Mouse (Mus musculus) inflammation-experienced regulatory T-cells, adult 6 months (primary cell): ENCODE results near the gene Zbtb43. TPM values are rescaled to one million over a fixed set of nuclear protein-coding genes. Genes with fewer than 3 reads are reported as not detected.

Source experiments
- ATAC-seq: one replicate; pipeline ENCODE4 v1.8.0; 2017
- polyA plus RNA-seq, 3 experiments: library from polyadenylated mRNA; unstranded; fragments of 100-300 nt; shearing (Covaris generic); gene quantifications; one replicate each; pipeline ENCODE4 v1.2.1; 2017

Gene Zbtb43
- polyA plus RNA-seq, 3 experiments from 2014 or later, result 14.6 to 23.4 (median 15.2) TPM

DNA sequence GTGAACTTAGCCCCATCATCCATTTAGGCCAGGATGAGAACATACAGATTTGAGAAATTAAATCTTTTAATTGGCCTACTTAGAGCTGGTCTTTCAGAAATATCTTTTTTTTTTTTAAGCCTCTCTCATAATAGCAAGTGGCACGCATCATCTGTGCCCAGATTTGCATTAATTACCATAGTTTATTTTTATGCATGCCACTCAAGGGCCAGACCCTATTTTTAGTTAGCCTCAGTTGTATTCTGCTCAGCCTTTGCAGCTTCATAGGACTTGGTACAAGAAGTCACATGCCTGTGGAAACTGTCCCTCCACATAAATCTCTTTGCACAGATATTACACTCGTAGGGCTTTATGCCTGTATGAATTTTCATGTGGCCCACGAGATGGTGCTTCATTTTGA is 14.9 kb downstream of the Zbtb43 start:
- no peak for ATAC-seq

DNA sequence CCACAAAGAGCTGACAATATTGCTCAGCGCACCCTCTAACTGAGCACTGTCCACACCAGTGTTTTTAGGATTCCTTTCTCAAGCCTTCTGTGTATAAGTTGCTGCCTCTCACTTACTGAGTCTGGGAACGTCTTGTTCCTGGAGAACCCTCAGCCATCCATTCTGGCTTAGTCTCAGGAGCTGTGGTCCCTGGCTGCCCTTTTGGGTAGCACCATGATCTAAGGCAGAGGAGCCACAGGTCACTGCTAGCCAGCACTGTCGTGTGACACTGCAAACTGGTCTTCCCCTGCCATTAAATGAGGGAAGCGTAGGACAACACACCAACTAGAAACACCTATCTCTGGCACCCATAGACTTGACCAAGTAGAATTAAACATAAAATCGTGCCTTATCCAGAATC is 15.6 kb downstream of the Zbtb43 start:
- ATAC-seq, result no peak

DNA sequence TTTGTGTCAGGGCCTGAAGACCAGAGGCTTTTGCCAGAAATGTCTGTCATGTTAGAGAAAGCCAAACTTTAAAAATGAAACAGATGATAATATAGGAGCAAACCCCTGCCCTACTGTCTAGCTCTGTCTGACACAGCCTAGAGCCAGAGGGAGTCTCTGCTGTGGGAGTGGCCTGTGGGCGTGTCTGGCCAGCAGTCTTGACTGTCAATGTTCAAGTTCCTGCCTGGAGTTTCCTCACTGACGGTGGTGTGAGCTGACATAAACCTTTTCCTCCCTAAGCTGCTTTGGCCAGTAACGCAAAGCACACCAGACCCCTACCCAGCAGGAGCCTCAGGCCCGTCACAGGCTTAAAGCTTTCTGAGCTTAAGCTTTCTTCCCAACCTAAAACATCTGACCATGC is 16.2 kb downstream of the Zbtb43 start:
- ATAC-seq, result no peak

DNA sequence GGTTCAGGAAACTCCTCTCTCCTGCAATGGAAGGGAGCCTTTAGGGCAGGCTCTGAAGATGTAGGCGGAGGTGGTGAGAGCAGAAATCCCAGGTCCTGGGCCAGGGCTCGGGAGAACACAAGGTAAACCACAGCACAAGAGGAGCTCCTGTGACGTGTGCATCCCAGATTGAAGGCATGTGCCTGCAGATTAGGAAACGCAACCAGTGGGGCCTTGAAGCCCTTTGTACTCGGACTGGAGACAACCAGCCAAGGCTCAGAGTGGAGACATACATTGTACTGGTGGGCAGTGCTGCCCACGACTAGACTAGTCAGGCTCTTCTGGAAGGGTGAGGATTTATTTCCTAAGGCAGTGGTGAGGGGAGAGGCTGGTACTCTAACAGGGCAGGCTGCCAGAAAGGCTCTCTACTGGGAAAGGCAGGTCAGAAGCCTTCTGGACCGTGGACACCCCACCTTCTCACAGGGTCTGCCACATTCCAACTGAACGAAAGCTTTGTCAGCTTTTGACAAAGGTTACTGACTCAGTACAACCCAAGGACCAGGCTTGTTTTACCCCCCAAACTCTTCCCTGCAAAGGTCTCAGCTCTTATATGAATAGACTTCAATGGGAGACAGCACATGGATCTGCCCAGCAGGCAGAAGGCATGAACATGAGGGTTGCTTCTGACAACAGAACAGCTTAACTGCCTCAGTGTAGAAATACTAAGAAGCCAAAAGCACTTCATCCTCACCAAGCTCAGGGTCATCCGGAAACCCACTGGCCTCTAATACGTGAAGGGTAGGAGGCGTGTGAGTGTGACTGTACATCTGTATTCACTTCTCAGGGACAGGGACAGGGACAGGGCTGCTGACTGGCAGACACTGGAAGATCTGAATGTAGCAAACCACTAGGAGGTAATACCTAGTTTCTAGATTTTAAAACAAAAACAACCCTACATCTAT is 17.1 kb downstream of the Zbtb43 start:
- no peak for ATAC-seq

DNA sequence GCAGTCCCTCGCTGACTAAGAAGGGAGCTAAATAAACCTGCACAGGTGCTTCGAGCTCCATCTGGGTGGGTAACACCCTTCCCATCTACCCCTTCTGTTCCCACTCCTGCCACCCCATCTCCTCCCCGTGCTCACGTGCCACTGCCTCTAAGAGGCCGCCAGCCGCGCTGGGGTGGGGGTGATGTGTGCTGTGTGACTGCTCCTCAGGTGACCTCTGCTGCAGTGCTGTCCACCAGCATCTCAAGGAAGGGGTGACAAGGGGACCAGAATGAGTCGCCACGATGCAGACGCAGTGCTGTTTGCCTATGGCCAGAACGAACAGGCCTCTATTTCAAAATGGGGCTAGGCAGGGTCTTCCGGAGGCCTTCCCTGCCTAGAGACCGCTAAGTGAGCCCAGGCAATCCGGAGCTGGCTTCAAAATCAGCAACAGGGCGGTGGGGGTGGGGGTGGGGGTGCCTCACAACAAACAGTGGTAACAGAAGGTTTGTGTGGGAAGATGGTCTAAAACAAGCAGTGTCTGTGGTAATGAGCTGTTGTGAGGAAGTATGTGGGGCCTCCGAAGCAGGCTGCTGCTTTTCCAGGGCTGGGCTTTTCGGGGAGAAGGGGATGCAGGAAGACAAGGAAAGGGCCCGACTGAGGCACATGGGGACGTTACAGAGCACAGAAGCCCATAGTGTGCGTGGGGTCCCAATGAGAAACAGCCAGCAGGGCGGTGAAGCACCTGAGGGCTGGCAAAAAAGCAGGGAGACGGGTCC is 19.1 kb downstream of the Zbtb43 start:
- ATAC-seq, result no peak

DNA sequence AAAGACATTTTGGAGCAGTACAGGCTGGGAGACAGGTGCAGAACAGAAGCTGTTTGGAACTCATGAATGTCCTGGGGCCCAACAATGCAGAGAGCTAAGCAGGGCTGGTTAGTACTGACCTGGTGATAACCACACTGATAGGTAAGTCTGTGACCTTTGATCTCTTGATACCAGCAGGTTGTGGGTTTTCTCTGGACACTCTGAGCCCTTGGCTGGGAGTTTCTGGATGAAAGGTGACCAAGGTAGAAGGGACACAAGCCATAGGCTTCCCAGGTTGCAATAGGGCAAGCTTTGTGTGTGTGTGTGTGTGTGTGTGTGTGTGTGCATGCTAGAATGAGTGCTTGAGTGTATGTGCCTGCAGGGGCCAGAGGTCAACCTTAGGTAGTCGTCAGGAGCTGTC is 21.6 kb downstream of the Zbtb43 start:
- ATAC-seq, result no peak

DNA sequence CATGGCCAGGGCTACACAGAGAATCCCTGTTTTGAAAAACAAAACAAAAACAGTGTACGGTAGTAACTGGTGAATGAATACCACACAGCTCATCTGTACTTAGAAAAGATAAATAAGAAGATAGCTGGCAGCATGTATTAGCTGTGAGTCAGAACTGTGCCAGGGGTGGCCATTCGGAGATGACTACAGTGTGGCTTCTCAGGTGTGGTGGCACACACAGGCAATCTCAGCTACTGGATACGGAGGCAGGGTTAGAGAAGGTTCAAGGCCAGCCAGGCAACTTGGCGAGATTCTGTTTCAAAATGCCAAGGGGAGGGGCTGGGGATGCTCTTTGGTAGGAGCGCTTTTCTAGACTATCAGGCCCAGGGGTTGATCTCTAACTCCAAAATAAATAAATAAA is 22.6 kb downstream of the Zbtb43 start:
- ATAC-seq, result no peak

DNA sequence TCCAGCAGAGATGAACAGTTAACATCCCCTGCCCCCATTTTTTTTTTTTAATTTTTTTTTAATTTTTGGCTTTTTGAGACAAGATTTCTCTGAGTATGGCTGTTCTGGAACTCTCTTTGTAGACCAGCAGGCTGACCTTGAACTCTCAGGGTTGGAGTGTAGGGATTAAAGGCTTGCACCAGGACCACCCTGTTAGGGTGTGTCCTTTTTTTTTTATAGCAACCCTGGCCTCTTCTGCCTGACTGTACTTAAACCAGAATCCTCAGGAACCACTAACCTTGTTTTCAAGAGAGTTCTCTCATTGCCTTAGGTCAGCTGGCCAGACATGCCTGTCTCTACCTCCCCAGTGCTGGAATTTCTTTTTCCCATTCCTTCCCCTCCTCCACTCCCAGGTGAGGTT is 23.5 kb downstream of the Zbtb43 start:
- ATAC-seq, result no peak

DNA sequence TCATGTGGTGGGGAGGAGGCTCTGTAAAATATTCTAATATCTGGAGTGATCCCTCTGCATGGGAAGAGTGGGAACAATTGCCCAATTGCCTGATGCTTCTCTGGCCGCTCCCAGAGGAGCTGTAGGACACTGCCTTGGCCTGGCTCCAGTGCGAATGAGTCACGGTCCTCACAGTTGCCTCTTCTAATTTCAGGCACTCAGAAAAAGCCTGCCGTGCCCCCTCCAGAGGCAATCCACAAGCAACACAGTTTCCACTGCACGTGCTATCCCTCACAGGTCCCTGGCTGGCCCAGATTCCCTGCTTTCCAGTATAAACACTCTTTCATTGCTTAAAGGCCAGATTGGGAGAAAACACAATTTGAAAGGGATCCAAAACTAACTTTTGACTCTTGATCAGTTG is 24.0 kb downstream of the Zbtb43 start:
- ATAC-seq, result no peak

DNA sequence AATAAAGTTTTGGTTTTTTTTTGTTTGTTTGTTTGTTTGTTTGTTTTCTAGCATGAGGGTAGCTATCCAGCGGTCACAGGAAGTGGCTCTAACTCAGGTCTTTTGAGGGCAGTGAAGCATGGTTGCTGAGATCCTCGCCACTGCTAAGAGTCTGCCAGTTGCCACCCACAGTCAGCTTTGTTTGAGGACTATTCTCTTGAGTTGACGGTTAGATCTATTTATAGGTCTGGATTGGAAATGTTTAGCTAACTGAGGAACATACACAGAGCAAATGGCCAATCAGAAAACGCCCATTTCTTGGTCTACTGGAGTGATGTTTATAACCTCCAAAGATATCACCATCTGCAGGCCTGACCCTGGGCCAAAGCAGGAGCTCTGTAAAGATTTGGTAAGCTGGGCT is 25.7 kb downstream of the Zbtb43 start:
- no peak for ATAC-seq

DNA sequence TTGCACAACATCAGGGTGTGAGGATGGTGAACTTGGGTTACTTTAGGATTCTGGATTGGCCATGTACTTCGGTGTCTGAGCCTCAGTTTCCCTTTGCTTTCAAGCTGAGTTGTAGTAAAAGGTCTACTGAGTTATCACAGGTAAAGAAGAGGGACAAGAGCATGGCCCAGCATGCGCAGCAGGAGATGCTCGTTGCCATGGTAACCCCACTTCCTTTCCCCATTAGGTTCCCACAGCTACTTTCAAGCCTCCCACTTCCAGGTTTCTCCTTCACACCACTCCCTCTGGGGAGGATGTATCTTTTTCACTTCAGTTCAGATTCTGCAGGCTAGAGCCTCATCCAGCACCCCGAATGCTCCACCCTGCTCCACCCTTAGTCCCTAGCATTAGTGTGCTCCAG is 27.5 kb downstream of the Zbtb43 start:
- peak; percentile 54 for ATAC-seq

DNA sequence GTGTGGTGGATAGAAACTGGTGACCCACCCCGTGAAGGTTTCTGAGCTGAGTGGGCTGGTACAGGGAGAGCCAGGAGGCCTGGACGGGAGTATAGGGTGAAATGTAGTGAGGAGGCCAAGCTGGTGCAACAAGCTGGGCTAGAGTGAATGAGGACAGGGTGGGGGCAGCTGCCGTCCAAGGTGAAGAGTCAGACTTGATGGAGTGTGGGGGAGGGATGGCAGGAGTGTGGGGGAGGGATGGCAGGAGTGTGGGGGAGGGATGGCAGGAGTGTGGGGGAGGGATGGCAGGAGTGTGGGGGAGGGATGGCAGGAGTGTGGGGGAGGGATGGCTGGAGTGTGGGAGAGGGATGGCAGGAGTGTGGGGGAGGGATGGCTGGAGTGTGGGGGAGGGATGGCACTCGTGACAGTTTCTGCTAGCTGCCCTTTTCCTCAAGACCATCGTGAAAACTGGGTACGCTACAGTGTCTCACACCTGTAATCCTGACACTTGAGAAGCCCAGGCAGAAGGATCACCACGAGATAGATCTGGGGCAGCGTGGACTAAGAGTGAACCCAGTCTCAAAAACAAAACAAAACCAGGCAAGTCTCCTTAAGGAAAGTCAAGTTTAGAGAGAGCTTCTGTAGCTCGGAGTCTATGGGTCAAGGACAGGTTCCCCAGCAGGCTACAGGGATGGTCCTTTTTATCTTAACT is 28.2 kb downstream of the Zbtb43 start:
- no peak for ATAC-seq

DNA sequence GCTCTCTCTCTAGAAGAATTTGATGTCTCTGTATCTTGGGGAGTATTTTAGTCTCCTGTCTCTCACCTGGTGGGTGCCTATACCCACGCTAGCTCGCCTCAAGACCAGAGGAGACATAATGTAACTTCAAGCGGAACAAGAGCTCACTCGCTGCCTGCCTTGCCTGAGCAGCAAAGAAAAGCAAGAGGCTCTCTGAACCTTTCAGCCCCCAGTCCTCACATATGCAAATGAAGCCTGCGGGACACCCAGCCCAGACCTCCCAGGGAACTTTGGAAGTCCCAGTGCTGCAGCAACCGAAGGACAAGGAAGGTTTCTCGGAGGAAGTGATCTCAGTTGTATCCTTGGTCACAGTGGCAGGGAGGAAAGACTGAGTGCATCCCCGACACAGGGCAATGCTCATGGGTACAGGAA is 28.9 kb downstream of the Zbtb43 start:
- ATAC-seq, result no peak

DNA sequence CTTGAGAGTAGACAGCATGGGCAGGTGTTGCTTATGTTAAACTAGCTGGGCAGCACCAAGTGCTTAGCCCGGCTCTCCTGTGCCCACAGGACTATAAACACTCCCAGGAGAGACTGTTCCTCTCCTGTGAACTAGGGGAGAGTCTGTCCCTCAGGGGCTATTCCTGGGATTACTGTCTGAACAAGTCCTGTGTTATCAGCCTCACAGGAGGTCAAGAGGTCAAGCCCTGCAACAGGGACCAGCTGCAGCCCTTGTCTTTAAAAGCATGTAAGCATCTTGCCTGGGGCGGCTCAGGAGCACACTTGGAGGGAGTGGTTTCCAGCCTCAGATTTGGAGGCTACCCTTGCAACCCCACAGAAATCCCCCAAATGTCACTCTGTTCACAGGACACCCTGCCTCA is 30.0 kb downstream of the Zbtb43 start:
- no peak for ATAC-seq

DNA sequence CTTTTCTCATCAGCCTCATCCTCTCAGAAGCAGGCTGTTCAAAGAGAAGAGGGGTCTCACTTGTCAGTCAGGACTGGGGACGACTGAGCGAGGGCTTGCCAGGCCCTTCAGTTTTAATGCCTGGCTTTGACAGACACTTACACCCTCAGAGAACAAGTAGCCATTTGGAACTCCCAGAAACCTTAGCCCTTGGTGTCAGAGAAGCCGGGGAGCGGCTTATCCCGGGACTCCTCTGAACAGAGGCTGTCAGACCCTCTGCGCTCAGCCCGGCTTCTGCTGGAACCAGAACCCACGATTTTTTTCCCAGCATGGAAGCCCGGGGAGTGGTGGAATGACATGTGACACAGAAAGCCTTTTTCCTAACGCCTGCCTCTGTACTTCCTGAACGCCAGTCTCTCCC is 31.2 kb downstream of the Zbtb43 start:
- ATAC-seq, result no peak

DNA sequence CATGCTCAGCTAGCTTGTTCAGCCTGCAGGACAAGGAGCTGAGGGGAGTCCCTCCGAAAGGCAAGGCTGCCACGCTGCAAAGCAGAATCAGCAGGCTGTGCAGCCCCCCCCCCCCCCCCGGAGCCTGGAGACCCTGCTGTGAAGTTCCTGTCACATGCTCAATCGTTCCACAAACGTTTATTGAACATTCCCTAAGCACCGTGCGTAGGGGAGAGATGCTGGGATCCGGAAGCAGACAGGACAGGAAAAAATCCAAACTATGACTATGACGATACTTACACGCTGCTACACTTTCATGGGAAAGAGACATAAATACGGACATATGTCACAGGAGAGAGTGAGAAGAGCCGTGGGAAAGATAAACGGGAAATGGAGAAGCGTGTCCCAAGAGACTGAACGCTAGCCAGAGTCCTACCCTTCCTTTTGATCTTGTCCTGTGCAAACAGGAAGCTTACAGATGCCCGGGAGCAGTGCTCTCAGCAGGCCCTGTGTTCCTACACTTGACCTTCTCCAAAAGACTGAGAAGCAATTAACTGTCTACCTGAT is 32.3 kb downstream of the Zbtb43 start:
- ATAC-seq, result no peak

DNA sequence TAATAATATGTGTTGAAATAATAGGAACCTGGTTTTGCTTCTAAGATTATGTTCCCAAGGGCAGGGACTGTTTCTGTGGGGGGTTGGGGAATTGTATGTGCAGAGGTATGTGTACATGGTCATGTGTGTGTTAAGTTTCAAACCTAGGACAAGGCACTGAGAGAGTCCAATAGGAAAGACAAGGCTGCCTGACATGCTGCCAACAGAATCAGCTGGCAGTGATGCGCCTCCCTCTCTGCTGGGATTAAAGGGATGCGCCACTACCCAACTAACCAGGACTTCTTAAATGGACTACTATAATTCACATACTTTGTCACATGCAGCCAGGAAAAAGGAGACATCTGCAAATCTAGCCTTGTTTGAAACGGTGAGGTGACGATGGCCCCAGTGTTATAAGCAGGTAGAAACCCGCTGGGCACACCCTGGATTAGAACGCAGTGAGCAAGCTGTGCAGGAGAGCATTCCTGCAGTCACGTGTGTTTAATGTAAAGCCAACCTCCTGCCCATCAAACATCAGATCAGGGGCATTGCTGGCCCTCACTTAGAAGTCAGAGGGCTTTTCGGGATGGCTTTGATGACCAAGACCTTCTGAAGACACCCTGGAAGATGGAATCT is 33.2 kb downstream of the Zbtb43 start:
- ATAC-seq, result no peak

DNA sequence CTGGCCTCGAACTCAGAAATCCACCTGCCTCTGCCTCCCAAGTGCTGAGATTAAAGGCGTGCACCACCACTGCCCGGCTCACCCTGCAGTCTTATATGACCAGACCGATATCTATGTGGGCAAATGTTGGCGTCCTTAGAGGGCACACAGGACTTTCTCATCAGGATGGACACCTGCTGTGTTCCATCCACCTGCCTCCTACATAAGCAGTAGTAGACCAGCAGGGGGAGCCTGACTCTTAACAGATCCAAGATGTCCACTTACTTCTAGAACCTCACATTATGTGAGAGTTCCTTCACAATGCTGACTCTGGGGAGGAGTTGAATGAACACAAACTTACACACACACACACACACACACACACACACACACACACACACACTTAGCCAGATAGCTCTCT is 35.5 kb downstream of the Zbtb43 start:
- no peak for ATAC-seq

DNA sequence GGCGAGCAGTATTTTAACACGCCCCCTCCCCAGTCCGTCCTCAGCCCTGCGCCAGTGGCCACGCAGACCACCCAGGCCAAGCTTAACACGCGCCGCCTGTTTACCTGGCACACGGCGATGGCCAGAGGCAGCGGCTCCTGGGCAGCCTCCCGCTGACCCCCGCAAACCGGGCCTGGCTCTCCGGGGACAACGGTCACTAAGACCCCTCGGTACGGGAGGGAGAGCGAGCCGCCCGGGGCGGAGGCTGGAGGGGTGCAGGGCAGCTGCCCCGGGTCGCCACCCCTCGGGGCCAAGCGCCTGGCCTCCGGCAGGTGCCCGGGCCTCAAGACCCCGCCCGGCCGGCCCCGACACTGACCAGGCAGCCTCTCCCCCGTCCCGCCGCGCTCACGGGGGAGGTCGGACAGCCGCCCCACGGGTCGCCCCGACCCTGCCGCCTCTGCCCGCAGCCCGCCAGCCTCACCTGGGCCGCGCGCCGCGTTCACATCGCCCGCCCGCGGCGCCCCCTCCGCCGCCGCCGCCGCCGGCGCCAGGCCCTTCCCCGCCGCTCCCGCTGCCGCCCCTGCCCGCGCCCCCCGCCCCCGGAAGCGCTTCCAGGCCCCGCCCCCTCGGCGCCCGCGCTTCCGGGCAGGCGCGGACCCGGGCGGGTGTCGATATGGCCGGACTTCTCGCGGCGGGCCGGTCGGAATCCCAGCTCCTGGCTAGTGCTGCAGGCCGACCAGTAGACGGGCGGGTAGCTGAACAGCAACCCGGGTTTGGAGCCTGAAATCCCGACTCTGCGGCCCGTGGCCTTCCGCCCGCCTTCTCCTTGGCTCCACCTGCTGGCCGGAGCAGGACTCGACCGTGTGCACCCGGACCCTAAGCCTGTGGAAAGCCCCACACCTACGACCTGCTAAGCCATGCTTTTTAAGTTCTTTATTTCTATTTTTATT is 37.3 kb downstream of the Zbtb43 start, which contains the start of gene Zbtb34:
Zbtb34 (minus strand) TSS at position 554 of the 929 bp plus-strand sequence.
- ATAC-seq, result peak; percentile 82

DNA sequence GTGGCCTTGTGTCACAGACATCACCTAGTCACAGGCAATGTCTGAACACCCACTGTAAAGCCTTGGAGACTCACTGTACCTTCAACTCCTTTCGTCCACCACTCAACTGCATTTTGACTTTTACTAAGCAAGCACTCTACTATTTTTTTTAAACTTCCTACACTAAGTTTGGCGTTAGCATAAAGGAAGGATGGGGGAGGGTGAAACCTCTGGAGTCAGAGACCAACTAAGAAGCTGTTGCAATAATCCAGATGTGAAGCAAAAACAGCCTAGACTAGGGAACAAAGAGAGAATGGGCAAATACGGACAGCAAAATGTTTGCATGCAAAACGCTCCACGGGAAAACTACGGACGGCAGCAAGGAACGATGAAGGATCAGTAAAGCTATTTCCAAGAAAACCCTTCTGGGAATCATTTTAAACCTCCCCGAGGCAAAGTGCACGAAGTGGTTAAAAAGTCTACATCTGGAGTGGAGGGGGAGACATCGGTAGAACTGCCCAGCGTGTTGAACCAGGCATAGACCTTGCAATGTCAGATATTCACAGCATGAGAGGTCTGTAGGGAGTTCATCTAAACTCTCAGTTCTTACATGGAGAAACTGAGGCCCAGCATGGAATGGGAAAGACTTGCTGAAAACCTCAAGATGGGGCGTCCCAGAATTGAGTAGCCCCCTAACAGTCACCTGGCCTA is 38.1 kb downstream of the Zbtb43 start:
- no peak for ATAC-seq

DNA sequence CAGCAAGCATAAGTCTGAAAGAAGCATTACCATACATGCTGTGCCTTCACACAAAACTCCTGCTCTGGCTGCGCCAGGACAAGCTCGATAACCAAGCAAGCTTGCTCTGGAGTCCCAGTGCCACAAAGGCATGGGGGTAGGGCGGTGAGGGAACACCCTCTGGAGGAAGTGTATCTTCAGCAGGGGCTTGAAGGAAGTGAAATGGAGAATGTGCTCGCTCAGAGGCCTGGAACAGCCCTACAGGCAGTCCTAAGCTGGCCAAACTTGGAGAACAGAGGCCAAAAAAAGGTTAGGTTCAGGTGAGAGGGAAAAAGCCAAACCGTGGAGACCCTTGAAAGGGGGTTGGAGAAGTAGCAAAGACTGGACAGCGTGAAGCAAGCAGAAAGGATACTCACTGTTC is 39.0 kb downstream of the Zbtb43 start:
- ATAC-seq, result no peak
